Mouse (Mus musculus): ENCODE data around the gene Slc22a29. TPM values are rescaled to one million over a fixed set of nuclear protein-coding genes. Genes with fewer than 3 reads are reported as not detected.
A peak's percentile ranks its signal among the peaks of the same experiment; 100 is the strongest.
"Not testable (repeated sequence)": the region's sequence is repeated elsewhere in the genome, so short reads cannot be mapped to it uniquely, and the experiment has no call there.

Gene Slc22a29
- under 1 TPM in 1 of 2 experiments, not detected in 1; 0.33 TPM for total RNA-seq (2021)
- long read RNA-seq, experiment 1: 0 reads
- long read RNA-seq, experiment 2: 0 reads

DNA sequence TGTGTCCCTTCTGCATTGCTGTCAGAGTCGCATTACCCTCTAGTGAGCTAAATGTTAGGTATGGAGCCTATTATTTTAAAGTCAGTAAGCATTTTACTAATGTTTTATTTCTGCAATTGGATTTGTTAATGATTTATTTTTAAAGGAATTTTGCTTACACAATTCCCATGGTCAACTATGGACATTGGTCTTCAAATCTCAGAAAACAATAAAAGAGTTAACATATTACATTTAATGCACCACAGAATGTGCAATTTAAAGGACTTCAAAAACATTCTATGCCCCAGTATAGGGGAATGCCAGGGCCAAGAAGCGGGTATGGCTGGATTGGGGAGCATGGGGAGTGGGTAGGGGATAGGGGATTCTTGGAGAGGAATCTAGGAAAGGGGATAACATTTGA, at the start of gene Slc22a29:
Slc22a29 (minus strand) TSS at position 101 of the 400 bp plus-strand sequence.
- no peak for DNase-seq (ENCODE audit: low spot score in 2 of 2)

DNA sequence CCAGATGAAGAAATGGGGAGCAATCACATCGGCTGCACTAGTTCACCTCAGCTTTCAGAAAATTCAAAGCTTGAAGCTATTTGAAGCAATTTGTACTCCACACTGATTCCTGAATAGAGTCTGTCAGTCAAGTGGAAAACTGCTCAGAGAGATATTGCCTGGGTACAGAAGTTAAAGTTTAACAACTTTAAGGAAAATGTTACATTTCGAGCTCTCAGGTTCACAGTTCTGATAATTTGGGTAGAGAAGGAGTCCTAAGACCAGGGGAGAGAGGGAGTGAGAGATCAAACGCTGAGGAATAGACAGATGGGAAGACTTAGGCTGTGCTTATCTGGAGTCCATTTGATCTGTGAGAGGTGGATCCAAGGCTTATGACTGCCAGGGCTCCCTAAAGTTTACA, 46.6 kb upstream of the Slc22a29 start:
- DNase-seq (ENCODE audit: low spot score in 2 of 2): no peak

DNA sequence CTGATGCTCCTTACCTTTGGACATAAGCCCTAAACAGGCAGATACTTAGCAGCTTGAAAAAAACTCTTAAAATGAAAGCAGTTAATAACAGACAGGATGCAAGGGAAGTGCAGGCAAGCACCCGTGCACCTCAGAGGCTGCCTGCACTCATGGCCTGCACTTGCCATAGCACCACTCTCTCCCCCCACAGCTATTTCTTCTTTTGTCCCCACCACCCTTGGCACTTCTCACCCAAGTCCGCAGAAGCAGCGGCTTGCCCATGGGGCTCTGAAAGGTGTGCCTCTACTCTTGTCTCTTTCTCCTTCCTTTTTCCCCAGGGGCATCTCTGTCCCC, 34.0 kb upstream of the Slc22a29 start:
- DNase-seq (ENCODE audit: low spot score in 2 of 2): no peak

DNA sequence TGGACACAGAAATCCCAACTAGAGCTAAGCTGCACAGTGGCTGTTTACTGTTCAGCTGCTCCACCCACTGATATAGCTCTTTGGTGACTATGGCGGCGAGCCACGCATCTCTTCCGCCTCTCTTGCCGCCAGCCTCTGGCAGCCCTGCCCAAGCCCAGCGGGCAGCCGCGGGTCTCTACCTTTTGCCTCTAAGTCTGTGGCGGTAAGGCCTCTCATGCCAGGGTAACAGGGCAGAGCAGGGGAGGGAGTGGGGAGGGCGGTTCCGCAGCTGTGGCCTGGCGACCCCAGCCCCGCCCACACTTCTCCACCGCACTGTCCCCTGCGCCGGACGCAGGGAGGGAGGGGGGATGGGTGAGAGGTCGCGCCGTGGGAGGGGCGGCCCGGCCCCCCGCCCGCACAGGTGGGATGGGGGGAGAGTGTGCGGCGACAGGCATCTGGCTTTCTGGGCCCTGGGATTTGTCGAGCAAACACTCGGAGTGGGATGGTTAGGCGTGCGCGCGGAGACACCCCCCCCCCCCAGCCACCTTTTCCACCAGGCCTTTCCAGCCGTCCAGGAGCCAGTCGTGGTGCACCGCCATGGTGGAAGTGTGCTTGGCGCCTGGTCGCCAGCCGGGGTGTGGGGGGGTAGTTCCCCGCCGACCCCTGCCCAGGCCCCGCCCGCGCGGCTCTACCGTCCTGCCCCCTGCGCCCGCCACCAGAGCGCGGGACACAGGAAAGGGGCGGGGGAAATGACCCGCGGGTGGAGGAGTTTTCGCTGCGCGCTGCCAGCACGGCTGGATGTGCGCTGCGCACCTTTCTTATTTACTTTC, 33.4 kb upstream of the Slc22a29 start:
- peak; percentile 25 to 42 for DNase-seq (ENCODE audit: low spot score in 2 of 2)

DNA sequence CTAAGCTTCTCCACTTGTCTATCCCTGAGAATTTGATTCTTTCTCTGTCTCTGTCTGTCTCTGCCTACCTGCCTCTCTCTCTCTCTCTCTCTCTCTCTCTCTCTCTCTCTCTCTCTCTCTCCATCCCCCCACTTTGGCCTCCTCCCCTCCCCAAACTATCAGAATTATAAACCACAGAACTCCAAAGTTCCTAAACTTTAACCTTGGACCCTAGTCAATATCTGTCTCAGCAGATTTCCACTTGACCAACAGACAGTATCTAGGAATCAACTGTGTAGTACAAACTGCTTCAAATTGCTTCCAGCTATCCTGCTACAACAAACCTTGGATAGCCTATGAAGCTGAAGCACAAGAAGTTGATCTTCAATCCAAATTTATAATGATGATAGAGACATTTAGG, 10.2 kb upstream of the Slc22a29 start:
- no peak for DNase-seq (ENCODE audit: low spot score in 2 of 2)

DNA sequence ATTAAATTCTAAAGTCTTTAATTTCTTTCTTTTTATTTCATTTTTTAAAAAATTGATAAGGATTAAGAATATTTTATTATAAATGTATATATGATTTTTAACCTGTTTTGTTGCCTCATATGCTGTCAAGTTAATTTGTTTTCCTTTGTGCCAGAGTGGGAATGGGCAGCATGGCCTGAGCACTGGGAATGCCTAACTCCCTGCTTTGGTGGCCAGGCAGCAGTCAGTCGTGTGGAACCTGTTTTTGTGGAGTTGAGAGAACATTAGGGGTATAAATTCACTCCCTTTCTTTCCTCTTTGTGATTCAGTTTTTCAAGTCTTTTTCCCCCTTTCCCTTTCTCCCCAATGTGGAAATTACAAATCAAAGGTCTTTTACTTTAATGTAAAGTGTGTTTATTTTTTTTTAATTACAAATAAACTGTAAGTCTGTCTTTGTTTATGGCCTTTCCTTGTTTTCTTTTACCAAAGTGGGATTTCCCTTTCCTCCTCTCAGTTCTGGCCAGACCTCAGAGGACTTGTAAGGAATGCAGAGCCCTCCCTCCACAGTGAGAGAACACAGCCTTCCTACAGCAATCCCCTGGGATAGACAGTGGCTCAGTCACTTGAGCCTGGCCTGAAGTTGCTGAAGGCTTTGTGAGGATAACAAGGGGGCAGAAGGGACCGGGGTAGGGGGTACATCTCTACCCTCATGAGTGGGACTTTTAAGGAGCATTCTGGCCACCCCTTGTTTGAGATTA, 69.7 kb downstream of the Slc22a29 start:
- DNase-seq (ENCODE audit: low spot score in 2 of 2): no peak

DNA sequence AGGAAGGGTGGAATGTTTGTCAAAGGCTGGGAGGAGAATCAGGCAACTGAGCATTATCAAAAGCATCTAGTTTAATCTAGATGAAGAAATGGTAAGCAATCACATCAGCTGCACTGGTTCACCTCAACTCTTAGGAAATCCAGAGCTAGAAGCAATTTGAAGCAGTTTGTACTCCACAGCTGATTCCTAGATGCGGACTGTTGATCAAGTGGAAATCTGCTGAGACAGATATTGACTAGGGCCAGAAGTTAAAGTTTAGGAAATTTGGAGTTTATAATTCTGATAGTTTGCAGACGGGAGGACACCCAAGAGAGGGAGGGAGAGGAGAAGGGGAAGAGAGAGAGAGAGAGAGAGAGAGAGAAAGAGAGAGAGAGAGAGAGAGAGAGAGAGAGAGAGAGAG, 76.0 kb downstream of the Slc22a29 start:
- DNase-seq (ENCODE audit: low spot score in 2 of 2): not testable (repeated sequence)

DNA sequence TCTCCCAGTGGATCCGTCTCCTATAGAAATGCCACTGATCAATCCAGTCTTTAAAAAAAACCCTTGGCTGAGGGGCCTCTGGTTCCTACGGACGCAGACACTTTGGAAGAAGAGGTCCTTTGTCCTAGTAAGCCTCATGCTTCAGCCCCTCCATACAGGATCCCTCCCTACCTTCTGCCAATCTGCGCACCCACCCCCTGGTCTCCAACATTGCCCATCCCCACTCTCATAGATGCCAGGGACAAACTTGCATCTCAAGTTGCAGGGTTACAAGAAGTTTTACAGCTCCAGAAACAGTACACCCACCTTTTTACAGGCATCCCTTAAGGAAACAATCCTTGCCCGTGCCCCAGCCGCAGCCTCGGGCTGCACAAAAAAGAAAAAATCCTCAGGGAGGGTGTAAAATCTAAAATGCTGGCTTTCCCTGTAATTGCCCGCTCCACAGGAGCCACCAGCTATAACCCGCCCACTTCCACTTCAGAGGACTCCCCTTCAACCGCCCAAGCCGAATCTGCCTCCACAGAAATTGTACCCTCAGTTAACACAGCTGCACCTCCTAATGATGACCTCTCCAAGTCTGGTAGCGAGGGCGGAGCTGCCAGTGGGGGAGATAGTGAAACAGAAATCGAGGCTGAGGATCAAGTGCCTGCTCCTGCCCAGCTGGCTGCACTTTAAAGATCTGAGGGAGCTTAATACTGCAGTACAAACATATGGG, 84.4 kb downstream of the Slc22a29 start:
- DNase-seq (ENCODE audit: low spot score in 2 of 2): not testable (repeated sequence)

DNA sequence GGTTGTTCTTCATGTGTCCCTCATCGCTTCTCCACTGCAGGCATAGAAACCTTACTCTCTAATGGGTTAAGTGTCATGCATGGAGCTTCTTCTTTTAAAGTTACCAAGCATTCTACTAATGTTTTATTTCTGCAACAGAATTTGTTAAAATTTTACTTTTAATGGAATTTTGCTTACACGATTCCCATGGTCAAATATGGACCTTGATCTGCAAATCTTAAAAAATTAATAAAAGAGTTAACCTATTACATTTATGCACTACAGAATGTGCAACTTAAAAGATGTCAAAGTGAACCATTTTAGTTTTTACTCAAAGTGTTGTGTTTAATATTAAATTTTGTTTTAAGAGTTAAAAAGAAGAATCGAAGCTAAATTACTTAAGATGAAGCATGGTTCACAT, 86.8 kb downstream of the Slc22a29 start, which contains the start of gene Slc22a28:
Slc22a28 (minus strand) TSS at position 102 of the 400 bp plus-strand sequence.
- DNase-seq (ENCODE audit: low spot score in 2 of 2): not testable (repeated sequence)

Other genes with a start within 250 kb of the Slc22a29 start
- not detected for gene Slc22a28, start 86.9 kb downstream of the Slc22a29 start, total RNA-seq (2021)
- gene Slc22a30, start 186.2 kb upstream of the Slc22a29 start, total RNA-seq (2021): not detected